Mouse (Mus musculus) telencephalon, adult 2 months (tissue): Measurements from ENCODE around the gene Ccdc12.

Experiments
- DNase-seq: peaks from one replicate; pipeline ENCODE4 v3.0.0-alpha.2; 2011; ENCODE audit warnings: low read depth, low spot score

The Ccdc12 gene

DNA sequence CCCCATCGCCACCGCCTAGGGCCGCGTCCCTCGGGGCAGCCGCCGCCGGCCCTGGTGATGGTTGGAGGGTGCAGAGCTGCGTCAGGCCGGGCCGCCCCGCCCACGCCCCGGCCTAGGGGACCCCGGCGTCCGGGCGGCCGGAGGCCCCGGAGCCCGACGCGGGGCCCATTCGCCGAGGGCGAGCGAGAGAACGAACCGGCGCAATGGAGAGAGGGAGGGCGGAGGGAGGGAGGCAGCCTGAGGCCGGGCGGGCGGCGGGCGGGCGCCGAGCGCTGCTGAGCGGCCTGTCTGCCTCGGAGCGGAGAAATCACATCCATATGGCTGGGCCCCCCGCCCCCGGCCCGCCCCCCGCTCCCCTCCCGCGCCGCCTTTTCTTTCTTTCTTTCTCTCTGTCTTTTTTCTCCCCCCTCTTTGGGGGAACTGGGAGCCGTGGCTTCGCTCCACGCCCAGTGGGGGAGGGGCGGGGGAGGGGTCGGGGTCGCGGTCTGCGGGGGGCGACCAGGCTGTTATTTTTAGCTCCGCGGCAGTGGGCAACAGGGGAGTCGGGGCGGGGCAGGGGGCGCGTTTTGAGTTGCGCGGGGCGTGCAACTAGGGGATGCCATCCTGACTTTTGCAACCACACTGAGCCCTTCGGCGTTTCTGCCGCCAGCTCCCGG, 86.1 kb downstream of the Ccdc12 start:
- no peak for DNase-seq

- no peak for DNase-seq
These were observed 86.7 kb downstream of the Ccdc12 start for GRCm38 (mm10) chr9:110742951-110743455.

DNA sequence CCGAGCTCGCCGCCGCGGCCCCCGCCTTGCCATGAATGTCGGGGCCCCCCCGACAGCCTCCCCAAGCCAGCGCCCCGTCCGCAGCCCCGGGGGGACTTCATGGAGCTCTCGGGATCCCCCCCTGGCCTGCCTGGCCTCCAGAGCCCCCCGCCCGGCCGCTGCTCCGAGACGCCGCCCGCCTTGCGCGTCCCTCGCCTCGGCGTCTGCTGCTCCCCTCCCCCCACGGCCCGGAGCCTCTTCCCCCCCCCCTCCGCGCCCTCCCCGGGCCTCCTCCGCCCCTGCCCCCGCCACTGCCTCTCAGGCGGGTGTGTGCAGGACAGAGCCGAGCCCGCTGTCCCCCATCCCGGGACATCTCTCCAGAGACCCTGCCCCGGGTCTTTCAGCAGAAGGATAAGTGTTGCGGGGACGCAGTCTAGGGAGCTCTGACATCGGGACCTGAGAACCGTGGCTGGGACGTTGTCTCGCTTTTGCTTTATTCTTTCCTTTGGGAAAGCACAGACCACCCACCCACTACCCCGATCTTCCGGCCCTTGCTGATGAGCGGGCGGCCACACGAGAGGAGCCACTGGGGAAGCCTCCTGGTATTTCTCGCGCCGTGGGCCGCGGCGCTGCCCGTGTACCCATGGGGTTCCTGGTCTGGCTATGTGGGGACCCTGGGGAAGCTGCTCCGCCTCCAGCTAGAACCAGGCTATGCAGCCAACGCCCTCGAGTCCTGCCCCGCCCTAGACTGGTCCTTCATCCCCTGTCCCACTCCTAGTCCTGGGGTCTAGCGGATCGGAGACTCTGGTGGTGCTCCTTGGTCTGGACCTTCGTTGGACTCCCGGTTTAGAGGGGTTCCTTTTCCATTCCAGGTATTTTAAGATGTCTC, 87.4 kb downstream of the Ccdc12 start:
- DNase-seq = no peak

DNA sequence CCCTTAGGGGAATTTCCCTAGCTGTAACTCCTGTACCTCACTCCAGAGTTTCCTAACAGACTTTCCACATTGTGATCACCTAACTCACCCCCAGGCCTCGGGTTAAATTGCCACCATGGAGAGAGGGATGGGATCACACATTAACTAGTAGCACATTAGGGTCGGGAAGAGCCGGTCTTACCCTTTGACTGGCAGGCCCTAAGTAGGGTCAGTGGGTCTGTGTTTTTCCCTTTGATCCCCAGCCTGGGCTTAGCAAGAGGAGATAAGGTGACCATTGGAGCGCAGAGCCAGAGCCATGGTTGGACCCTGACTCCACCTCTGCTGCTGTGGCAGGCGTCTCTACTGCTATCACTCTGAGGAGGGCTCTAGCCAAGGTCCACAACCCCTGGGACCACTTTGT, 89.4 kb downstream of the Ccdc12 start:
- no peak for DNase-seq

- DNase-seq = no peak
These were observed 89.9 kb downstream of the Ccdc12 start for GRCm38 (mm10) chr9:110746238-110746637.

DNA sequence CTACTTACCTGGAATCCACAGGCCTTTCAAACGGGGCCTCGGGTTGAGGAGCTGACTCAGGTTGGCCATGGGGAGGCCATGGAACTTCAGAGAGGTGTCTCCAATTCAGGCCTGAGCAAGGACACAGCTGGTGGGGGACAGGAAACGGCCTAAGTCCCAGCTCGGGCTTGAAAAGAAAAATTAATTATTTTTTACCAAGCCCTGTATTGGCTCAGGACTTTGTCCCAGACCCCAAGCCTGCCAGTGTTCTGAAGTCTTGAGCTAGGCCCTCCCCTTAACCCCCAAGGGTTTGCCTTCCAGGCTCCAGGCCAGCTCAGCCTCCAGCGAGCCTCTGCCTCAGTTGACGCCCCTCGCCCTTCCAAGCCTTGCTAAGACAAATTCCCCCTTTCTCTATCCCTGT, 90.7 kb downstream of the Ccdc12 start, which contains the start of gene Pth1r:
Pth1r (minus strand) TSS at position 185 of the 400 bp plus-strand sequence.
- no peak for DNase-seq

GRCm38 (mm10) chr9:110748451-110748850, 92.1 kb downstream of the Ccdc12 start:
- DNase-seq = no peak

- no peak for DNase-seq
These were observed 94.3 kb downstream of the Ccdc12 start for GRCm38 (mm10) chr9:110750404-110751187.

DNA sequence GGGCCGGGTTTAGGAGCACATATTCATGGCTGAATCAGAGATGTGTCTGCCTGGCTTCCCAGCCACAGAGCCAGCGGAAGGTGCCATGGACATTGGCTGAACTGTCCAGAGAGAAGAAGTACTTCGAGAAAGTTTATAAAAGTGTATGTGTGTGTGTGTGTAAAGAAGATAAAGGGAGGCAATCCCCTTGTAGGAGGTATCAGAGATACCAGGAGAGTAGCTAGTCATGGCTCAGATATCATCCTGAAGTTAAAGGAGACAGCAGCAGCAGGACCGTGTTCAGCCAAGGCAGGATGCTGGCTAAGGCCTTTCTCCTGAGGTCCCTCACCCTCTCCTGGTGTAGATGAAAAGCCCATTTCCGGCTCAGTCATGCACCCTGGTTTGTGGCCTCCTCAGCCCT, 95.1 kb downstream of the Ccdc12 start:
- no peak for DNase-seq

DNA sequence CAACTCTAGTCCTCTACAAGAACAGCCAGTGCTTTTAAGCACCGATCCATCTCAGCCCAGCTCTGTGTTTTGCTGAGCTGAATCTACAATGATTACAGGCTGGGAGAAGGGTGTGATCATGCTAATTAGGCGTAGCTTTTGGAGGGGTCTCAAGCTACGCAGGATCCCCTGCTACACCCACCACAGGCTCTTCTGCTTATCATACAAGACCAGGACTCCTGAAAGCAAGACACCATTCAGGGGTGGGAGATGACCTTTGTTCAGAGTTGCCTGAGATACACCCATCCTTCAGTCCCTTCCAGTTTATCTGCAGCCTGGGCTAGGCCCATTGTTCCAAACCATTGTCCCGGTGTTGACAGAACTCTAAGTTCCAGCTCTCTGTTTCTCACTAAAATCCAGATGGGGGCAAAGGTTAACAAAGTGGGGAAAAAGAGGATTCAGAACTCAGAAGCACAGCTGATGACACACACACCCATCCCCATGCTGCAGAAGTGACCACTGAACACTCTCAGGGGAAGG, 96.7 kb downstream of the Ccdc12 start:
- DNase-seq = no peak

DNA sequence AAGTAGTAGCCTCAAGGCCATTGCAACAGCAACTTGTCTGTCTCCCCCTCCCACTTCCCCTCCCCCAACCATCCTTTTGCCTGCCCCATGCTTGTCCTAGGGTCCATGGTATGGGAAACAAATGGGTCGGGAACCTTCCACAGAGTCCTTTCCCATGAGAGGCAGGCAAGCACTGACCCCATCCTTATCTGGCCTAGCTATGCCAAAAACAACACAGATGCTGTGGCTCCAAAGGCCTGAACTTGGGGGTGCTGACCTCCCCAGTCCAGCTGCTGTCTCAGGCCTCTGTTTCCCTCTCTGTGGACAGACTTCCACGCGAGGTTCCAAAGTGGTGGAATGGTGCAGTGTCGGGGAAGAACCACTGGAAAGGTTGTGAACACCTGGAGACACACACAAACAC, 97.5 kb downstream of the Ccdc12 start:
- DNase-seq = no peak

GRCm38 (mm10) chr9:110757816-110758215, 101.5 kb downstream of the Ccdc12 start:
- no peak for DNase-seq

GRCm38 (mm10) chr9:110758605-110759004, 102.3 kb downstream of the Ccdc12 start:
- no peak for DNase-seq

DNA sequence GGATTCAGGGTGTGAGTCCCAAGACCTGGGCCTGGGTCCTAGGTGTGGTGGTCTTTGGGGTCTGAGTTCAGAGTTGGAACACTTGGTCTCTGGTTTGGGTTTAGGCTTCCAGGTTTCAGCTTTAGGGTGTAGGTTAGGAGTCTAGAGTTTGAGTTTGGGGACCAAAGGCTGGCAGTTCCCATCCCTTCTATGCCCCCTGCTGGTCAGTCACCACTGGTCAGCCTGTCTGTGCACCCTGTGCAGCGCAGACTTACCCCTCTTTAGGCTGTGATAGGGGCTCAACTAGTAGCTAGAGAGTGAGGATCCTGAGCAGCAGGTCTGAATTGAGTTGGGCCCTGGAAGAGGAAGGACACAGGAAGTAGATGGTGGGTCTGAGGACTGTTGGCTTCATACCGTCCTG, 103.0 kb downstream of the Ccdc12 start:
- DNase-seq = no peak

DNA sequence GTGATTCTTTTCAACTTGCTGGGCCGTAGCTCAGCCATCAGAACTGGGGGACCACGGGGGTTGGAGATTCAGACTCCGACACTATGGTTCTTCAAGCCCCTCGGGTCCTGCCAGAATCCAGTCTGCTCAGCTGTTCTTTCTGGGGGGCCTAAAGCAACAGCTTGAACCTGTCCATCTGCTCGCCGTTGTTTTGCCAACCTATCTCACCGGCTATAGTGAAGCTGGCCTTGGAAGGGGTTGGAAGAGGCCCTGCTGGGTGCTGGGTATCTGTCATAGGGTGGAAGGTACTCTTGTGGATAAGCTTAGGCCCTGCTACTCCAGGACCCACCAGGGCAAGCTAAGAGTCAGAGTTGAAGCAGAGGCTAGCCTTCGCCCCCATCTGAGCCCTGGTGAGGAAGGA, 104.6 kb downstream of the Ccdc12 start:
- no peak for DNase-seq
